Mouse (Mus musculus) embryonic facial prominence, embryonic 12.5 days (tissue): Measurements from ENCODE around the gene 9230113P08Rik. TPM values are rescaled to one million over a fixed set of nuclear protein-coding genes. Genes with fewer than 3 reads are reported as not detected.
"Not testable (repeated sequence)": the region's sequence is repeated elsewhere in the genome, so short reads cannot be mapped to it uniquely, and the experiment has no call there.

Experiments
- ATAC-seq: fragments of 200-750 bp; cut with Nextera tagmentation; 2 replicates; pipeline ENCODE4 v1.8.0; 2017; ENCODE audit not compliant: insufficient number of reproducible peaks, insufficient read depth, low FRiP score, low TSS enrichment
- H3K27ac ChIP-seq: fragments of 300-500 bp; sonication (generic); 2 replicates; pipeline ENCODE4 v1.5.1; 2016; ENCODE audit warnings: mild to moderate bottlenecking
- H3K27me3 ChIP-seq: fragments of 300-500 bp; sonication (generic); 2 replicates; pipeline ENCODE4 v1.6.1; 2016; ENCODE audit warnings: mild to moderate bottlenecking, moderate library complexity
- H3K36me3 ChIP-seq: fragments of 300-500 bp; sonication (generic); 2 replicates; pipeline ENCODE4 v1.6.1; 2016; ENCODE audit warnings: mild to moderate bottlenecking
- H3K4me1 ChIP-seq: fragments of 300-500 bp; sonication (generic); 2 replicates; pipeline ENCODE4 v1.6.1; 2016
- H3K4me2 ChIP-seq: fragments of 300-500 bp; sonication (generic); replicated peaks from 2 replicates; pipeline ENCODE4 v1.6.1; 2016; ENCODE audit warnings: mild to moderate bottlenecking, moderate library complexity
- H3K4me3 ChIP-seq: fragments of 300-500 bp; sonication (generic); 2 replicates; pipeline ENCODE4 v1.5.1; 2016; ENCODE audit warnings: mild to moderate bottlenecking
- H3K9ac ChIP-seq: fragments of 300-500 bp; sonication (generic); 2 replicates; pipeline ENCODE4 v1.6.1; 2016; ENCODE audit warnings: mild to moderate bottlenecking, moderate library complexity
- H3K9me3 ChIP-seq: fragments of 300-500 bp; sonication (generic); 2 replicates; pipeline ENCODE4 v1.6.1; 2016; ENCODE audit warnings: mild to moderate bottlenecking, moderate library complexity
- WGBS: fragments of 180-500 bp; shearing (Covaris S2); methylation state at CpG from one replicate; pipeline ENCODE4 v1.1.7; 2016; 5-methylcytosine and 5-hydroxymethylcytosine counted together
- polyA plus RNA-seq: library from polyadenylated mRNA; unstranded; fragments of >200 nt; fragmentation: Nextera tagmentation; extraction: Ambion mirVana; gene quantifications from 2 replicates; pipeline ENCODE4 v1.2.1, GENCODE M21; 2016

9230113P08Rik gene
- polyA plus RNA-seq: not detected in 2 replicates

- not testable (repeated sequence) for H3K4me1 ChIP-seq, H3K27me3 ChIP-seq, ATAC-seq, H3K27ac ChIP-seq, H3K9ac ChIP-seq, H3K36me3 ChIP-seq, H3K9me3 ChIP-seq, H3K4me2 ChIP-seq, H3K4me3 ChIP-seq
Measured at GRCm38 (mm10) chr9:35908123-35908522, at the start of gene 9230113P08Rik. Gene 9230113P08Rik (plus strand): TSS chr9:35908423.

GRCm38 (mm10) chr9:35893112-35893511, 15.1 kb upstream of the 9230113P08Rik start:
- H3K36me3 ChIP-seq, H3K4me3 ChIP-seq, H3K4me1 ChIP-seq, H3K9me3 ChIP-seq, H3K9ac ChIP-seq, ATAC-seq, H3K4me2 ChIP-seq, H3K27ac ChIP-seq, H3K27me3 ChIP-seq: not testable (repeated sequence)
- WGBS: 71% methylated on average over 1 of the region's 1 CpGs

- Histone ChIP-seq H3K4me2 (no peak overlapping the region), H3K9me3 (peaks cover 4% of the 10 kb centered on the region; the same call in 1 of the 2 replicates), H3K27me3 (no peaks in the 10 kb centered on the region), H3K9ac (no peak overlapping the region), H3K36me3 (no peaks in the 10 kb centered on the region), H3K27ac (no peak overlapping the region), H3K4me1 (no peaks in the 10 kb centered on the region), H3K4me3 (no peak overlapping the region)
- WGBS: 72% methylated on average over 2 of the region's 2 CpGs
- ATAC-seq: no peak
Measured at GRCm38 (mm10) chr9:35904494-35904893, 3.7 kb upstream of the 9230113P08Rik start.

- Histone ChIP-seq H3K36me3 (no peaks in the 10 kb centered on the region), H3K4me1 (no peaks in the 10 kb centered on the region), H3K9me3 (0 out of 2 replicates have a peak, but pooled peaks cover 3% of the 10 kb centered on the region), H3K27ac (no peak overlapping the region), H3K27me3 (no peaks in the 10 kb centered on the region), H3K4me3 (no peak overlapping the region), H3K4me2 (no peak overlapping the region), H3K9ac (no peak overlapping the region)
- no peak for ATAC-seq
- 78% methylated on average over 2 of the region's 2 CpGs for WGBS
Measured at GRCm38 (mm10) chr9:35930817-35931216, 22.6 kb downstream of the 9230113P08Rik start.

Other genes starting within 250 kb of the 9230113P08Rik start
- gene Pate1, start 221.0 kb upstream of the 9230113P08Rik start, polyA plus RNA-seq: not detected in 2 replicates
- gene Gm17677, start 167.4 kb upstream of the 9230113P08Rik start, polyA plus RNA-seq: not detected in 2 replicates
- not detected in 2 replicates for gene Gm17727, start 130.3 kb upstream of the 9230113P08Rik start, polyA plus RNA-seq
- gene Gm27235, start 118.3 kb upstream of the 9230113P08Rik start, polyA plus RNA-seq: not detected in 2 replicates
- gene D730048I06Rik, start 118.3 kb upstream of the 9230113P08Rik start, polyA plus RNA-seq: not detected in 2 replicates
- not detected in 2 replicates for gene 9230110F15Rik, start 64.3 kb upstream of the 9230113P08Rik start, polyA plus RNA-seq
- gene Gm5916, start 220.4 kb downstream of the 9230113P08Rik start, polyA plus RNA-seq: not detected in 2 replicates